Mouse (Mus musculus) brain, adult 2 months (tissue): ENCODE measurements at regions not wholly inside any gene's neighbourhood (a gene's known extent, or its start where the extent isn't known, plus 50 kb on each side); places are given as distances from the start of the nearest gene placed in this dataset.

ENCODE experiments used
- DNase-seq: peaks from one replicate; pipeline ENCODE4 v3.0.0; 2011; ENCODE audit warnings: low read depth, low spot score

DNA sequence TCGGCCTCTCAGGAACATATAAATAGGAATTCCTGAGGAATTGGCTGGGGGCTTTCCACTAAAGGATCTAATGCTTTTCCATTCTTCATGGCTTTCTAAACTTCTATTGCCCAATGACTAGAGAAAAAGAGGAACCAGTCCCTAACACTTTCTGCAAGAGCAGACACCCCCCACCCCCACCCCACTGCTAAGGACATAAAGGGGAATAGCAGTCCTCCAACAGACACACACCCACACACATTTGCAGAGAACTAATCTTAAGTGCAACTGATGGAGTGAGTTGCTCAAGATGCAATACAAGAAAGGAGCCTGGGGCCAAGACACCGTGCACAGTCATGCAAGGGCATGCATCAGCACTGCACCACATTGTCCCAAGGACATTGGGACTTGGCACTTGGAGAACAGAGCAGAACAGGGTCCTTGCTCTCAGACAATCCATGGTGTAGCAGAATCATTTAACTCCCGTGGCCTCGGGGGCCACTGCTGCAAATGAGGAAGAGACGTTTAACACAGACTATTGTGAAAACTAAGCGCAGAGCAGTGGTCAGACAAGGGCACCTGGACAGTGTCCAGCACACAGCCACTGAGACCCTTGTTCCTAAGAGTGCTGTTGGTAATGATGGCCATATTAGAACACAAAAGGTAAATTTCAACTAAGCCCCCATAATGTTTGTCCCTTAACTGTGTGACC is 161.1 kb downstream of the Xpnpep1 start:
- DNase-seq, result peak; percentile 3

GRCm38 (mm10) chr19:52866635-52867034 is 173.4 kb downstream of the Xpnpep1 start:
- no peak for DNase-seq

DNA sequence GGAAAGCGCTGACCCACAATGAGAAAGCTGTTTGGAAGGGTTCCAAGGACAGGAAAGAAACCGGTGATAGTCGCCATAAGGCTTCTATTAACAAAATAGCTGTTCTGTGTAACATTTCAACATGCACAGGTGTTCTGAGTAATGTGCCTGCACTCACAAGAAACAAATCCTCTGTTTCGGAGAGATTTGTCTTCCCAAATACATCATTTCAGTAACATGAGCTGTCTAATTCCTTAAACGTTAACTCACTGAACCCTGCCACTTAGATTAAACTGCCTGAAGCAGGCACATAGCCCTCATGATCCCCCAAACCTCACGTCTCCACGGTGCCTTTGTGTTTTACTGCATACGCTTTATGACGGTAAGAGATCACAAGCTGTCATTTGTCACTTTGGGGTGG is 178.4 kb downstream of the Xpnpep1 start:
- peak; percentile 4 for DNase-seq

DNA sequence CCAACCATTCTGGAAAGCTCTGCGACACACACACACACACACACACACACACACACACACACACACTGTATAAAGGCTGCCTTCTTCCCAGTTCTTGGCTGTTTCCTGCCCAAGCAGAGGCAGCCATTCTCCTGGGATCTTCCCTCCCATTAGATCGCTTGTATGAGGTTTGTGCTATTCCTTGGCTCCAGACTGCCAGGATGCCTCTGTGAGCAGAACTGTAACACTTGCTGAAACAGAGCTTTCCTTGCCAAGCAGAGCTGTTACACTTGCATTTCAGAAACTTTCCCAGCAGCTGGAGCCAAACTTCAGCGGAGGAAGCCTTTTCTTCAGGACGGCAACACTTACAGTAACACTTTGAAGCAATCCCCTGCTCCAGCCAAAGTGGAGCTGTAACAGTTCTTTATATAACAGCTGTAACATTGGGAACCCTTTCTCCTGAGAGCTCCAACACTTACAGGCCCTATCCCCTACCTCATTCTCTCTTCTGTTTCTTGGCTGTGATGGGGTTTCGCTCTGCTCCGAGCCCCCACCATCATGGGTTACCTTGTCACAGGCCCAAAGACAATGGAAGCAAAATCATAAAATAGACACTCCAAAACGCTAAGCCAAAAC is 185.8 kb downstream of the Xpnpep1 start:
- peak; percentile 76 for DNase-seq

DNA sequence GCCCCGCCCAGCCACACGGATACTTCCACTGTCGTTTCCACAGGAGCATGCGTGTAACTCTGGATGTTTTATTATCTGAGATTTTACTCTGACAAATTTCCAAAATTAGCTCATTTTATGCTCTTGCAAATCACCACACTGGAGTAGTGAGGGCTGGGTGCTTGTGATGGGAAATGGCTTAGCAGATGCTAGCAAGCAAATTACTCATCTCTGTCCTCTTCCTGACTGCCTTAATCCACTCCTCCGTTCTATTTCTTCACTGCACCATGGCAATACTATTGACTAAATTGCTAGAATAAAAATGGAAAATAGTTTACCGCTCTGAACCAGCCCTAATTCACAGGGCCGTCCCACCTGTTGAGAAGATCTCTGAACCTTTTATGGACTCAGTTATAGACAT is 223.8 kb downstream of the Xpnpep1 start:
- peak; percentile 56 for DNase-seq

GRCm38 (mm10) chr19:52812046-52812445 is 228.0 kb downstream of the Xpnpep1 start:
- DNase-seq, result peak; percentile 69

- no peak for DNase-seq
These were observed 251.2 kb downstream of the Xpnpep1 start for GRCm38 (mm10) chr19:52788802-52789201.

GRCm38 (mm10) chr19:52768761-52769388 is 271.1 kb downstream of the Xpnpep1 start:
- peak; percentile 46 for DNase-seq

DNA sequence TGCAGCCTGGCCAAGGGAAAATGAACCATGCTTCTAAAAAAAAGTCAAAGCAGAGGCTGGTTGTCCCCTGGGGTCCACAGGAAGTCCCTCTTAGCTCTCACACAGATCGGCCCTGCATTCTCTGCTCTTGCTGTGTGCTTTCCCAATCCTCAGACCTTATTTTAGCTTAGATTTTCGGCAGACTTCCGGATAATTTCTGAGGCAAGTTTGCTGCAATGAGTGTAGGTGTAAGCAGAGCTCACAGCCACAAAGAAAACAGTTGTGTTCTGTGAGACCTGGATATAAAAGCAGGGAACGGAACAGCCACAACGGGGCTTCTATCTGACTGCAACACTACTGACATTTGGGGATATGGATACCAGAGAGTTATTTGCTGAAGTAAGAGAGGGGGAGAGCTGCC is 271.9 kb downstream of the Xpnpep1 start:
- DNase-seq, result peak; percentile 17

GRCm38 (mm10) chr19:52738946-52739345 is 301.1 kb downstream of the Xpnpep1 start:
- DNase-seq, result peak; percentile 53

DNA sequence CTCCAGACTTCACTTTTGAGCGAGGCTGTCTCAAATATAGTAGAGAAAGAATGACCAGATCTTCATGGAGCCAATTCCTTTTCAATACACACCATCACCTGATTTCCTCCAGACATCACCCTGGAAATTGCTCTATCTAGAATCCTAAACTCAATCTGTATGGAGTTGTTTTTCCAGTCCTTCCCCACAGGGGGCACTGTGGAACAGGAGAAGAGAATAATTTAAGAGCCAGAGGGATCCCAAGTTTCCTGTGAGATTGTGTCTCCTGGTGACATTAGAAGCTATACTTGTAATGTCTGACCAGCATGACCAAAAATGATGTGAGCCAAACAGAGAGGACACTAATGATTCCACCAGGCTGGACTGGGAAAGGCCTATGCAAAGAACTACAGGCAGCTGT is 318.2 kb downstream of the Xpnpep1 start:
- DNase-seq, result peak; percentile 45

GRCm38 (mm10) chr19:52715359-52715758 is 324.7 kb downstream of the Xpnpep1 start:
- DNase-seq, result no peak

- DNase-seq, result peak; percentile 29
These were observed 332.3 kb downstream of the Xpnpep1 start for GRCm38 (mm10) chr19:52707679-52708078.

DNA sequence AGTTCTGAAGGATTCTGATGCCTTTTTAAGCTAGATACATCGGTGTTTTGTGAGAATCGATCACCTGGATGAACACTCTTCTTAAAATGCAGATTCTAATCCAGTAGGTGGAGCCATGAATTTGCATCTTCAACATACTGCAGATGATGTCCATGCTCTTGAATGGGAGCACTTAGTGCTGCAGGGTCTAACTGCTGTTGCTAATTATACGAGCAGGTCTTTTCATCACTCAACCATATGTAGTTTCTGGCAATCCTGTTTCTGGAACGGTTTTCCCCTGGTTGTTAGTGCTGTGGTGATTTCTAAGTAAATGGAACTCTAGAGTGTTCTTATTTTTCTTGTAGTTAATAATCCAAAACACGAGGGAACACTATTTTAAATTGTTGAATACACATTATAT is 379.0 kb downstream of the Xpnpep1 start:
- peak; percentile 22 for DNase-seq

- DNase-seq, result peak; percentile 65
These were observed 383.3 kb downstream of the Ins1 start for GRCm38 (mm10) chr19:52647066-52648046.

- no peak for DNase-seq
These were observed 376.1 kb downstream of the Ins1 start for GRCm38 (mm10) chr19:52640228-52640627.

GRCm38 (mm10) chr19:52632501-52632900 is 368.4 kb downstream of the Ins1 start:
- no peak for DNase-seq

- peak; percentile 7 for DNase-seq
These were observed 360.2 kb downstream of the Ins1 start for GRCm38 (mm10) chr19:52624310-52624709.

GRCm38 (mm10) chr19:52623496-52623895 is 359.4 kb downstream of the Ins1 start:
- DNase-seq, result peak; percentile 6

DNA sequence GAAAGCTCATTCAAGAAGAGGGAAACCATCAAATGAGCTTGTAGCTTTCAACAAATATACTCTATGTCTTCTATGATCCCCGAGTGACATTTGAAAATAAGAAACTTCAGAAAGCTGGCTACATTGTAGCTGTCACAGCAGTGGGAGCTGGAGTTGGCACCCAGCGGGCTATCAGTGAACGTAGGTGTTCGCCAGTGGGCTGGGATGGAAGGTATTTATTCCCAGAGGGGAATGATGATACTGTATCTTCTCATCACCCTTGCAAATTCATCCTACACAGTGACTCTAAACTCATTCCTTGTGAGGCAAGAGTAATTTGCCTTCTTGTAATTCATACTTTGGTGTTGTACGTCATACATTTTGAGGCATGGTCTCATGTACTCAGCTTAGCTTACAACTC is 349.3 kb downstream of the Ins1 start:
- peak; percentile 36 for DNase-seq

DNA sequence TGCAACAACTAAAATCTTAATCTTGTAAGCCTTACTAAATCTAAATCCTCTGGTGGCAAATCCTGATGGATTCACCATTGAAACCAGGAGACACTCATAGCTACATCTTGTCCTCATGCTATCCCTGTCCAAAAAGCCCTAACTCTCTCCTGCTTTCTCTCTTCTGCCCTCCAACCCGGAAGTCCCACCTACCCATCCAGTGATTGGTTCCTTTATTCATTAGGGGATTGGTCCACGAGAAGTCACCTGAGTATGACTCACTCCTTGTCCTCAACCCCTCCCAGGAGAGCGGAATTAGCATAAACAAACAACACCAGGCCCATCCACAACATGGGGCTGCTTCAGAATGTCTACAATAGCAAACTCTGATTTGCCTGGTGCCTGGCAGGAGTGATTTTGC is 342.8 kb downstream of the Ins1 start:
- DNase-seq, result no peak

GRCm38 (mm10) chr19:52600410-52600809 is 336.3 kb downstream of the Ins1 start:
- peak; percentile 8 for DNase-seq
